Mouse (Mus musculus) ovary, postnatal 36 days (tissue): ENCODE data around the gene Trim43c.
A peak's percentile ranks its signal among the peaks of the same experiment; 100 is the strongest.
"Not testable (repeated sequence)": the region's sequence is repeated elsewhere in the genome, so short reads cannot be mapped to it uniquely, and the experiment has no call there.

Experiments used
- DNase-seq: peaks from one replicate; pipeline ENCODE4 v3.0.0; 2022; ENCODE audit warnings: low spot score, mixed read lengths

Trim43c gene

GRCm38 (mm10) chr9:88838864-88839263 is at the start of gene Trim43c:
Trim43c (plus strand) TSS chr9:88839164.
- not testable (repeated sequence) for DNase-seq

DNA sequence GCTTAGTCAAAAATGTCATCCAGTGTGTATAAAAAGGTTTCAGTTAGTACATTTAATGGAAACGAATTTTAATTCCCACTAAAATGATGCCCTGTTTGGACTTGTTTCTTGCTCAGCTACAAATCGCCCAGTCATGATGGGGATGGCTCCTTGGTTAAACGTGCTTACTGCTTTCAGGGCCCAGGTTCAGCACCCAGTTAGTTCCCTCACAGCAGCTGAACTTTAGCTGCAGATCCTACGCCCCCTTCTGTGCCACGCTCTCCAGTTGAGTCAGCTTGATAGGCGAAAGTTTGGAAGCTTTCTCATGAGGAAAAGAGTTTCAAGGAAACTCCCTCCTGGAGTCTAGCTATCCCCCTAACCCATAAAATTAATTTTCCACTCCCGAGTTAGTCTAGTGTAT is 14.1 kb downstream of the Trim43c start:
- not testable (repeated sequence) for DNase-seq

GRCm38 (mm10) chr9:88858566-88859492 is 19.9 kb downstream of the Trim43c start:
- DNase-seq, result peak; percentile 87
